Mouse (Mus musculus) limb, embryonic 11.5 days (tissue): Measurements from ENCODE around the gene Cyb5d1. TPM values are rescaled to one million over a fixed set of nuclear protein-coding genes. Genes with fewer than 3 reads are reported as not detected.

Source experiments
- ATAC-seq: fragments of 200-750 bp; cut with Nextera tagmentation; 2 replicates; pipeline ENCODE4 v1.8.0; 2017; ENCODE audit warnings: low read depth; ENCODE audit not compliant: insufficient number of reproducible peaks, low FRiP score, low TSS enrichment
- DNase-seq: peaks from one replicate; pipeline ENCODE4 v3.0.0-alpha.2; 2015; ENCODE audit warnings: low spot score
- H3K27ac ChIP-seq: fragments of 300-500 bp; sonication (generic); replicated peaks from 2 replicates; pipeline ENCODE4 v1.5.1; 2014; ENCODE audit warnings: low read depth, mild to moderate bottlenecking, low read length
- H3K27me3 ChIP-seq: fragments of 300-500 bp; sonication (generic); 2 replicates; pipeline ENCODE4 v1.6.1; 2014; ENCODE audit warnings: mild to moderate bottlenecking, low read length, mixed read lengths; ENCODE audit not compliant: control insufficient read depth, insufficient read depth
- H3K36me3 ChIP-seq: fragments of 300-500 bp; sonication (generic); 2 replicates; pipeline ENCODE4 v1.6.1; 2014; ENCODE audit warnings: mild to moderate bottlenecking, low read length, moderate library complexity, mixed read lengths; ENCODE audit not compliant: control insufficient read depth, insufficient read depth
- H3K4me1 ChIP-seq: fragments of 300-500 bp; sonication (generic); 2 replicates; pipeline ENCODE4 v1.6.1; 2014; ENCODE audit warnings: low read length, mixed read lengths; ENCODE audit not compliant: control insufficient read depth, insufficient read depth
- H3K4me2 ChIP-seq: fragments of 300-500 bp; sonication (generic); 2 replicates; pipeline ENCODE4 v1.6.1; 2014; ENCODE audit warnings: low read depth, mild to moderate bottlenecking, moderate library complexity; ENCODE audit not compliant: severe bottlenecking
- H3K4me3 ChIP-seq: fragments of 300-500 bp; sonication (generic); 2 replicates; pipeline ENCODE4 v1.5.1; 2014; ENCODE audit warnings: low read depth, low read length
- H3K9ac ChIP-seq: fragments of 300-500 bp; sonication (generic); 2 replicates; pipeline ENCODE4 v1.6.1; 2014; ENCODE audit warnings: mild to moderate bottlenecking, low read length
- H3K9me3 ChIP-seq: fragments of 300-500 bp; sonication (generic); 2 replicates; pipeline ENCODE4 v1.6.1; 2016; ENCODE audit warnings: low read length; ENCODE audit not compliant: control insufficient read depth
- WGBS: fragments of 180-500 bp; shearing (Covaris S2); extraction: QIAGEN DNeasy Blood & Tissue Kit; methylation state at CpG from one replicate; pipeline ENCODE4 v1.1.7; 2014; 5-methylcytosine and 5-hydroxymethylcytosine counted together
- polyA plus RNA-seq: library from polyadenylated mRNA; unstranded; fragments of >200 nt; fragmentation: Nextera tagmentation; extraction: Ambion mirVana; gene quantifications from 2 replicates; pipeline ENCODE4 v1.2.1, GENCODE M21; 2014

Gene Cyb5d1
- polyA plus RNA-seq, 1 experiment from 2014 or later: 29.2 TPM

DNA sequence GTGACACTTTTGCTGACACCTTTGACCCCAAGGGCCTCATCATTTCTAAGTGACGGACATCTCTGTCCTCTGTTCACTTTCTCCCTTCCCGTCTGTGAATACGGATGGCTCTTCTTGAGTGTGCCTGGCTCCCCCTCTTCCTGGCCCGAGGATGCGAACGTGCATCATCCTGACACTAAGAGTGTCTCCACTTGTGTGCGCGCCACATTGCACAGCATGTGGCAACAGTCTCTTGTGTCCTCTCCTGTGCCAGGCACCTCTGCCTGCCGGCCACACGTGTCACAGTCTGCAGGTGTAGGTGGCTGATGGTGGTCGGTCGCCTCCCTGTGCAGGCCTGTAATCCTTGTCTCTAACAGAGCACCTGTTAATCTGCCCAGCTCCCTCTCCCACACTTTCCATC, 23.8 kb downstream of the Cyb5d1 start:
- Histone ChIP-seq H3K4me1 (peaks cover 9% of the 10 kb centered on the region), H3K9ac (no peak overlapping the region), H3K4me3 (no peak overlapping the region), H3K27me3 (no peaks in the 10 kb centered on the region), H3K36me3 (peaks cover 2% of the 10 kb centered on the region; the same call in 1 of the 2 replicates), H3K9me3 (no peaks in the 10 kb centered on the region), H3K4me2 (0 out of 2 replicates have a peak overlapping the region, but pooled peaks have one; percentile 3), H3K27ac (no peak overlapping the region)
- WGBS: 60% methylated on average over 12 of the region's 12 CpGs
- DNase-seq (no peak), ATAC-seq (no peak)

DNA sequence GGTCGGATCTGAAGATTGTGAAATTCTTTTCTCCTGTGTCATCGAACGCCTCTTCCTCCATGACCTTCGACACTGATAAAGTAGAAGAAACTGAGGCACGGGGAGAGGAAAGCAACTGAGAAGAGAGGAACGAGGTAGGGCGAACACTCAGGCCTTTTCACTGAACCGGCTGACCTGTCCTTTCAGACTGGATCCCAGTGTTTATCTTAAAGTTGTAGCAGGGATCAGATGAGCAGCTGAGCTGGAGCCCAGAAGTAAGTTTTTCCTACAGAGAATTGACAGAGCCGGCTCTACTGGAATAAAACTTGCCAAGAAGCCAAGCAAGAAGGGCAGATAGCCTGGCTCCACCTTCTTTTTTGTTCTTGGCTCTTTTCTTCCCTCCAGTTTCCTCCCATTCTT, 24.6 kb downstream of the Cyb5d1 start:
- Histone ChIP-seq H3K9ac (peak overlapping the region; percentile 23; the same call in 1 of the 2 replicates), H3K27me3 (no peaks in the 10 kb centered on the region), H3K4me2 (peak overlapping the region; percentile 15; the same call in 1 of the 2 replicates), H3K9me3 (no peaks in the 10 kb centered on the region), H3K4me1 (peaks cover 13% of the 10 kb centered on the region), H3K4me3 (no peak overlapping the region), H3K36me3 (peaks cover 2% of the 10 kb centered on the region; the same call in 1 of the 2 replicates), H3K27ac (no peak overlapping the region)
- DNase-seq: no peak
- WGBS: 33% methylated on average over 9 of the region's 9 CpGs
- ATAC-seq: no peak

DNA sequence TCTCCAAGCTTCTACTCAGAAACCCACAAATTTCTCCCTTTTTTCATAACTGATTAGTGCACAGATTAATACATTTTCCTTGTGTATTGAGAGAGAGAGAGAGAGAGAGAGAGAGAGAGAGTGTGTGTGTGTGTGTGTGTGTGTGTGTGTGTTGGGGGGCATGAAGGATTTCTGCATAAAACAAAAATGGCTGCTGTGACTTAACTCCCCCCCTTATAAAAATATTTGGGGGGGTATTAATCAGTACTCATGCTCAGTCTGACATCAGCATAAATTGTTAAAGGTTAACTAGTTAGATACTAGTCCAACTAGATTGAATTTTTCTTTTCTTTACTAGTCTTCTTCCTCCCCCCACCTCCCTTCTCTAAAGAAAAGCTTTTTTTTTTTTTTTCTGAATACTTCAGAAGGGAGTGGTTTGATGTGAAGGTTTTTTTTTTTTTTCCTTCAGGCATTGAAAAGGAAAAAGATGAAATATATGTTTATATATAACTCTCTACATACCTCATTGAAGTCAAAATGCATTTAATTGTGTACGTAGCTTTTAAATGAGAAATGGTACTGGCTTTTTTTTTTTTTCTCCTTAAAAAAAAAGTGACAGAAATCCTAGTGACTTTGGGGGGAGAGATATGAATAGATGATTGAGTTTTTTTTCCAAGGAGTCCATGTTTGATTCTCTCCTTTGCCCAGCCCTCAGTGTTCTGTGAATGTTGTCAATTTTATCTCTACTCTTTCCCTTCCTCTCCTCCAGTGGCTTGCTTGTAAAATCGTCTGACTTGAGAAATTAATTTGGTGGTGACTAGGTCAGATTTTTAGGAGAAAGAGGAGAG, 25.2 kb downstream of the Cyb5d1 start:
- no peaks in the 10 kb centered on the region for H3K27me3 ChIP-seq
- H3K4me2 ChIP-seq: peak overlapping the region; percentile 94
- peaks cover 2% of the 10 kb centered on the region; the same call in 1 of the 2 replicates for H3K36me3 ChIP-seq
- peak overlapping the region; percentile 87 for H3K4me3 ChIP-seq
- H3K27ac ChIP-seq: no peak overlapping the region
- WGBS: 41% methylated on average over 2 of the region's 2 CpGs
- H3K4me1 ChIP-seq: peaks cover 19% of the 10 kb centered on the region
- DNase-seq: no peak
- H3K9ac ChIP-seq: peak overlapping the region; percentile 99; the same call in 1 of the 2 replicates
- no peak for ATAC-seq
- H3K9me3 ChIP-seq: no peaks in the 10 kb centered on the region

DNA sequence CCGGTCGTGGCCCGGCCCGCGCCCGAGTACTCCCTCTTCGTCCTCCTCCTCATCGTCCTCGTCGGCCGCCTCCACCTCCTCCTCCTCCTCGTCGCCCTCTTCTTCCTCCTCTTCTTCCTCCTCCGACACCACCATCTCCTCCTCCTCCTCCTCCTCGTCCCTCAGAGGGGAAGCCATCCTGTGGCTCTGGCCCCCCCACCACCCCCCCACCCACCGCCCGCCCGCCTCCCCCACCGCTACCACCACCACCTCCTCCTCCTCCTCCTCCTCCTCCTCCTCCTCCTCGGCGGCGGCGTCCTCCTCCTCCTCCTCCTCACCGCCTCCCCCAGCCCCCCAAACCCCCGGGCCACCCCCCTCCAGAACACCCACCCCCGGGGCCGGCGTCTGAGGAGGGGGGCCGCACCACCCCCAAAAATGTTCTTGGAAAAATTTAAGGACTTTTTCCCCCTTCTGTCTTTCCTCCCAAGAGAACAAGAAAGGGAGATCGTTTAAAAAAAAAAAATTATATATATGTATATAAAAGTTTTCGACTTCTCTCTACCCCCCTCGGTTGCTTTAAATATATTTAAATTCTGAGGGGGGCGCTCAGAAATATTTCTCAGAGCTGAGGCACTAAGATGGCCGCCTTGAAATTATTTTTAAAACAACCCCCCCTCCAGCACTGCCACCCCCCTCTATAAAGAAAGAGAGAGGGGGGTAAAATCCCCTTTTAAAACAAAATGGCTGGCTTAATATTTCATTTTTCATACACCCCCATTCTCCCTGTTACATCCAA, 26.0 kb downstream of the Cyb5d1 start, which contains the start of gene Chd3:
TSS of gene Chd3 (minus strand) at position 192 of the 775 bp plus-strand sequence.
- 5% methylated on average over 21 of the region's 34 CpGs for WGBS
- peak within 1 kb of the TSS; percentile 87 for H3K4me3 ChIP-seq

DNA sequence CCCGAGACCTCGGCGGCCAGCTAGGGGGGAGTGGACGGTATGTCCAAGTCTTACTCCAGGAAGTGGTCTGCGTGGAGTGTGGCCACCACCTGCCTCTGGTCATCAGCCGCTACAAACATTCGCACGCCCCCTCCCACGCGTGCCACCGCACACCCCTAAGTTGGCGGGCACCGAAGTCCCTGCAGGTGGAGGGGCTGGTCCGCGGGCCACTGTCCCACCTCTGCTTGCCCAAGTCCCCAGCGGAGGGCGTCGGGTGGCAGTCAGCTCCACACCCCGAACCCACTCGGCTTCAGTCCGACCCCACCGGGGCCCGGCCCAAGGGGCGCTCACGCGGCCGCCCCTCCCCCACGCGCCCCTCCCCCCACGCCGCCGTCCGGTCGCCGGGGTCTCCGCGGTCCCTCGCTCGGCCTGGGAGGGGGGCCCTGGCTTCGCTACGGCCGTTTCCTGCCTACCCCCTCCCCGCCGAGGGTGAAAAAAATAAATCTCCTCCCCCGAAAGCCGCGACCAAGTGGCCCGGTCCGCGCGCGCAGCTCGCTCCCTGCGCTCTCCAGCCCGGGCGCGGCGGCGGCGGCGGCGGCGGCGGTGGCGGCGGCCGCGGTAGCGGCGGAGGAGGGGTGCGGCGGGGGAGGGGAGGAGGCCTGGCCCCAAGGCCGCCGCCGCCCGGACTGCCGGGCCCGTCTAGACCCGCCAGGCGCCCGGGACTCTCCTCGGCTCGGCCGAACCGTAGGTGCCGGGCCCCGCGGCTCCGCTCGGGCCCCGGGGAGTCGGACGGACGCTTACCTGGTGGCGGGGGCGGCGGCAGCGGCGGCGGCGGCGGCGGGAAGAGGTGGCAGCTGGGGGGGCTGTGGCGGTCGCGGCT, 26.8 kb downstream of the Cyb5d1 start:
- Histone ChIP-seq H3K27ac (peak overlapping the region; percentile 99), H3K4me2 (peak overlapping the region; percentile 94), H3K4me3 (peak overlapping the region; percentile 87), H3K4me1 (peaks cover 30% of the 10 kb centered on the region), H3K36me3 (peaks cover 6% of the 10 kb centered on the region; the same call in 1 of the 2 replicates), H3K9ac (peak overlapping the region; percentile 99), H3K27me3 (no peaks in the 10 kb centered on the region), H3K9me3 (no peaks in the 10 kb centered on the region)
- ATAC-seq (0 out of 2 replicates have a peak, but pooled peaks have one; percentile 10), DNase-seq (peak; percentile 73)
- WGBS: under 1% methylated on average over 38 of the region's 106 CpGs

More for the DNA sequence above, 26.0 kb downstream of the Cyb5d1 start, which contains the start of gene Chd3:
- H3K4me1 ChIP-seq: peaks cover 27% of the 10 kb centered on the region
- H3K27ac ChIP-seq: peak within 1 kb of the TSS; percentile 99
- peak within 1 kb of the TSS; percentile 99 for H3K9ac ChIP-seq
- ATAC-seq (no peak), DNase-seq (peak; percentile 55)
- no peaks in the 10 kb centered on the region for H3K9me3 ChIP-seq
- no peaks in the 10 kb centered on the region for H3K27me3 ChIP-seq
- peaks cover 2% of the 10 kb centered on the region; the same call in 1 of the 2 replicates for H3K36me3 ChIP-seq
- peak within 1 kb of the TSS; percentile 94 for H3K4me2 ChIP-seq

DNA sequence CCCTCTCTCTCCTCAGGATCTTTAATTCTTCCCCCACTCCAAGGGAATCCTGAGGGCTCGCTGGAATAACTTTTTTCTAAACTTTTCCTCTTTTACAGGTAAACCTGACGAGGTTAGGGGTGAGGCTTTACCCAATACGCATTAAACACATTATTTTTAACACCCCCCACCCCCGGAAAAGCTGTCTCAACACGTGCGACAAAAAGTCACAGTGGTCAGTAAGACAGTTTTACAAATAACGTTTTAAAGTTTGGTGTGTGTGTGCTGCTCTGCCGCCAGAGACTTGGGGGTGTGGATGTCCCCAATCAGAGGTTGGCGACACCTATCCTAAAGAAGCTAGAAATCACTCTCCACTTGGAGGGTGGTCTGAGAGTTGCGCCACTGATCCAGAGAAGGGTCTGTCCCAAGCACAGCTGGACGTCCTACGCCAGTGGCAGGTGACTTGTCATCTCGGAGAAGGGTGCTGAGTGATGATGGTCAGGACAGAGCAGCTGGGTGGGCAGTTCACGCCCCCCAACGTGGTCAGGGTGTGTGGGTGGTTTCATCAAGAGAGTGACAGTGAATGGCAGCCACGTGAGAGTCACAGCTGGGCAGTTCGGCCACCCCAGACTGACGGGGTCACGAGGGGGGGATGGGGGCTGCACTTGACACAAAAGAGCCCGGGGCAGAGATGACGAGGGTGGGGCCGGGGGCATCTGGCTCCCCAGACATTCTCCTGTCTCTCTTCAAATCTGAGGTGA, 27.6 kb downstream of the Cyb5d1 start:
- DNase-seq (peak; percentile 67), ATAC-seq (peak; percentile 19; the same call in 1 of the 2 replicates)
- peaks cover 30% of the 10 kb centered on the region for H3K4me1 ChIP-seq
- H3K9ac ChIP-seq: peak overlapping the region; percentile 99
- peaks cover 7% of the 10 kb centered on the region; the same call in 1 of the 2 replicates for H3K36me3 ChIP-seq
- no peaks in the 10 kb centered on the region for H3K9me3 ChIP-seq
- H3K27ac ChIP-seq: peak overlapping the region; percentile 99
- peak overlapping the region; percentile 87 for H3K4me3 ChIP-seq
- WGBS: under 1% methylated on average over 22 of the region's 22 CpGs
- no peaks in the 10 kb centered on the region for H3K27me3 ChIP-seq
- H3K4me2 ChIP-seq: peak overlapping the region; percentile 94

DNA sequence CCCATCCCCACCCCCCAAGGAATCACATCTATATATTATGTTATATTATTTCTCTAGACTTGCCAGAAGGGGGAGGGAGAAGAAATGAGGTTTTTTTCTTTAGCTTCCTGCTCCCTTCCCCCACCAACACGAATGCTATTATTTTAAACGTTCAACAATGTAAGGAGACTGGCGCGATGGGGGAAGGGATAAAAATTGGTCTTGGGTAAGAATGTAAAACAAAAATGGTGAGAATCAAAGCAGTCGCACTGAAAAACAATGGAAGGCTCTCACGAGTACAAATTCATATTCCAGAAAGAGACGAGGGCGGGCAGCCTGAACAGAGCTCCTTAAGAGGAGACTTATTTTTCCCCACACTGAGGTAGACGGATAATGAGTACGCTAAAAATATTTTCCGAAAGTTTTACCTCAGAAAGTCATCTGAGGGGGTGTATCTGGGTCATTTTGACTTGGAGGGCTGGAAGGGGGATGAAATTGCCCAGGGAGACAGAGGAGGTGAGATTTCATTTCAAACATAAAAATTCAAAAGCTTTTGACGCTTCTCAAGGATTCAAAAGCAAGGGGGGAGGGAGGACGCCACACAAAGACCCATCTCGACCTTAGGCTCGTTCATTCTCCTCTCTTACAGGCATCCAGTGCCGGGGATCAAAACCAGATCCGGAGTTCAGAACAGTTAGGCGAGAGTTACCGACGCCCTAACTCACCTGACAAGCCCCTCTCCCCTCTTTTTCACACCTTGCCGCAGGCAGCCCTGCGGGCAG, 28.4 kb downstream of the Cyb5d1 start:
- Histone ChIP-seq H3K9ac (peak overlapping the region; percentile 99), H3K4me1 (peaks cover 30% of the 10 kb centered on the region), H3K36me3 (peaks cover 7% of the 10 kb centered on the region; the same call in 1 of the 2 replicates), H3K27ac (peak overlapping the region; percentile 99), H3K27me3 (no peaks in the 10 kb centered on the region), H3K9me3 (no peaks in the 10 kb centered on the region), H3K4me2 (peak overlapping the region; percentile 94), H3K4me3 (peak overlapping the region; percentile 87)
- ATAC-seq: no peak; the same call in 1 of the 2 replicates
- DNase-seq: peak; percentile 74
- under 1% methylated on average over 22 of the region's 22 CpGs for WGBS
